Mouse (Mus musculus): Measurements from ENCODE around the gene Slc12a9. TPM values are rescaled to one million over a fixed set of nuclear protein-coding genes. Genes with fewer than 3 reads are reported as not detected.
"Not testable (repeated sequence)": the region's sequence is repeated elsewhere in the genome, so short reads cannot be mapped to it uniquely, and the experiment has no call there.

The Slc12a9 gene
- polyA plus RNA-seq, 1 experiment from 2014 or later = 24.5 TPM

DNA sequence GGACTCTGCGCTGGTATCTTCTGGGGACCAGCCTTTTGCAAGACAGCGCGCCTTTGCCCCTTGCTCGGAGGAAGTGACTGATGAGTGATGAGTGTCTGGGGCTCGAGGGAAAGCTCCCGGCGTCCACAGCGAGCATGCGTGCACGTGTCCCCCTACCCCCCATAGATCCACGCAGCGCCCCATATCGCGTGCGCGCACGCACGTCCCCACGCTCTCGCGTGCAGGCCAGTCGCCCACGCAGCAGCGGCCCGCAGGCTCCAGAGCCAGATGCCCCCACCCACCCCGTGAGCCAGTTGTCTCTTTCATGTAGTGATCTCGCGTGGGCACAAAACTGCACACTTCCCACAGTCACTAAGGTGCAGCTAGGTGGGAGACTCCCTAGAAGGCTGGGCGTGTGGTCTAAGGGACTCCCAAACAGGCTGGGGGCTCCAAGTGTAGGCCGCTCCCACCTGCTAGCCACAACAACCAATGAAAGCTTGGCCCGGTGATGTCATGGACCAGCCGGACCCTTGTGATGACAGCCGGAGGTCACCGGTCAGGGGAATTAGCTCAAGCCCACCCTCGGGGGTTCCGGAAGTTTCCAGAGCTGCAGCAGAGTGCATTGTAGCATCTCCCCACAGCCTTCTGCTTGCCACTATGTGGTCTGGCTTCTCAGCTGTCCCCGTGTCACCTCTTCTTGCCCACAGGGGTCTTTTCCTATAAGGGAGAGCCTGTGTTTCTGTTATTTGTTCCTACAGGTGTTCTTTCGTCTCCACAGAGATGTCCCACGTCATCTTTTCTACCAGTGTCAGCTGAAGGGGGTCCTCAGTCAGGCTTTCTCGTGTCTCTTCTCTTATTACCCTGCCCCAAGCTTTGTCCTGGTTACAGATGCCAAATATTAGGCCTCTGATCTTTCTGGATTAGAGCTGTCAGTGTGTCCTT is 46.1 kb downstream of the Slc12a9 start, which contains the start of gene Ache:
TSS of gene Ache (plus strand) at position 488 of the 921 bp plus-strand sequence.
- Histone ChIP-seq H3K9ac (ENCODE audit: low read depth, low read length) (peak within 1 kb of the TSS; percentile 74), H3K36me3 (ENCODE audit: control insufficient read depth, insufficient read depth, low read length) (no peaks in the 10 kb centered on the region), H3K27ac (ENCODE audit: low read depth, low read length) (peak within 1 kb of the TSS; percentile 77), H3K4me3 (ENCODE audit: low read length) (peak within 1 kb of the TSS; percentile 66), H3K27me3 (replicated peaks; ENCODE audit: control insufficient read depth, insufficient read depth, low read length) (peaks cover 13% of the 10 kb centered on the region), H3K9me3 (ENCODE audit: control insufficient read depth, low read length) (no peaks in the 10 kb centered on the region), H3K4me2 (ENCODE audit: low read length) (peak within 1 kb of the TSS; percentile 93), H3K4me1 (ENCODE audit: control insufficient read depth, insufficient read depth, low read depth, low read length) (peaks cover 14% of the 10 kb centered on the region)
- WGBS = under 1% methylated on average over 31 of the region's 40 CpGs
- ATAC-seq = peak; percentile 80

DNA sequence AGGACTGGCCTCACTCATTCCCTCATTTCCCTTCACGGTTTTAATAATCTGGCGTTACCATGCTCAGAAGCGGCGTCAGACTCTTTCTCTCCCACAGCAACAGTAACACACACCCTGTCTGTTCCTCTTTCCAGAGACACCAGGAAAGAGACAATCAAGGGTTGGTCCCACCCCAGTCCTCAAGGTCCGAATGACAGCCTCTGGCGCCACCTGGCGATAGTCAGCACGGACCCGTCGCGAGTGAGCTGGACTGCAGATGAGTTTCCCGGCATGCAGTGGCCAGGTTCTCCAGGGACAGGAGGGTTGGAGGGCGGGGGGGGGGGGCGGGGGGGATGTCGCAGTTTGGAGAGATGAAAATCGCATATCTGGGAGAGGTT is 46.8 kb downstream of the Slc12a9 start:
- H3K4me1 ChIP-seq (ENCODE audit: control insufficient read depth, insufficient read depth, low read depth, low read length) = peaks cover 14% of the 10 kb centered on the region
- H3K4me2 ChIP-seq (ENCODE audit: low read length) = peak overlapping the region; percentile 93
- H3K4me3 ChIP-seq (ENCODE audit: low read length) = peak overlapping the region; percentile 66
- H3K9ac ChIP-seq (ENCODE audit: low read depth, low read length) = peak overlapping the region; percentile 74
- no peaks in the 10 kb centered on the region for H3K9me3 ChIP-seq (ENCODE audit: control insufficient read depth, low read length)
- H3K27me3 ChIP-seq (replicated peaks; ENCODE audit: control insufficient read depth, insufficient read depth, low read length) = peaks cover 11% of the 10 kb centered on the region
- ATAC-seq = peak; percentile 87
- no peaks in the 10 kb centered on the region for H3K36me3 ChIP-seq (ENCODE audit: control insufficient read depth, insufficient read depth, low read length)
- WGBS = under 1% methylated on average over 14 of the region's 16 CpGs
- H3K27ac ChIP-seq (ENCODE audit: low read depth, low read length) = peak overlapping the region; percentile 77

DNA sequence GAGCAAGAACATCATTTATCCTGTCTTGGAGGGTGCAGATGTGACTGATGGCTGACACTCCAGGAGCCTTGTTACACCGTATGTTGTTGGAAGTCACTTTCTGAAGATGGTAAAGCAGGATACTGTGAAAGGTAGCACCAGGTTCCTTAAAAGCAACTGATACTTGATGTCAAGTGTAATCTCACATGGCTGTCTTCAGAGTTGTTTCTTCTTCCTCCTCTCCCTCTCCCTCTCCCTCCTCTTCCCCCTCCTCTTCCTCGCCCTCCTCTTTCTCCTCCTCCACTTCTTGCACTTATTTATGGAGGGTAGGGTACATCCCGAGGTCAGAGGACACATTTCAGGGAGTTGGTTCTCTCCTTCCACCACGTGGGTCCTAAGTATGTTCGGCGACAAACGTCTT is 47.4 kb downstream of the Slc12a9 start:
- Histone ChIP-seq H3K9me3 (ENCODE audit: control insufficient read depth, low read length) (no peaks in the 10 kb centered on the region), H3K27ac (ENCODE audit: low read depth, low read length) (peak overlapping the region; percentile 77), H3K27me3 (replicated peaks; ENCODE audit: control insufficient read depth, insufficient read depth, low read length) (peaks cover 7% of the 10 kb centered on the region), H3K4me1 (ENCODE audit: control insufficient read depth, insufficient read depth, low read depth, low read length) (peaks cover 14% of the 10 kb centered on the region), H3K4me3 (ENCODE audit: low read length) (no peak overlapping the region), H3K9ac (ENCODE audit: low read depth, low read length) (no peak overlapping the region), H3K4me2 (ENCODE audit: low read length) (peak overlapping the region; percentile 93), H3K36me3 (ENCODE audit: control insufficient read depth, insufficient read depth, low read length) (no peaks in the 10 kb centered on the region)
- WGBS = 63% methylated on average over 7 of the region's 7 CpGs
- no peak for ATAC-seq

DNA sequence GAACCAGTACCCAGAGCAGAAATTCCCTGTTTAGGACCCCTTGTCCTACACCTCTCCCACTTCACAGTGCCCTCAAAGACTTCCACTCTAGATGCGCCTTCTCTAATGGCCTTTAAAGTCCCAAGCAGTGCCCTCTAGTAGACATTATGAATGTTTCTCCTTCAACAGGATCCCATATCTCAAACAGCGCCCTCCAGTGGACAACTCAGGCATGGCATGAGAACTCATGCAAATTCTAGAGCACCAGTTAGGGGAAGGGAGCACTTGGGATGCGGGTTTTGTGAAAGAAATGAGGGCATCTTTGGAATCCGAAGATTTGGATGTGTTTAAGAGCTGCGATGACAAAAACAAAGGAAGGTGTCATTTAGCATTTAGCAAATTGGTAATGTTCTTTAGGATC is 48.4 kb downstream of the Slc12a9 start:
- no peak overlapping the region for H3K4me2 ChIP-seq (ENCODE audit: low read length)
- no peak overlapping the region for H3K4me3 ChIP-seq (ENCODE audit: low read length)
- WGBS = 65% methylated on average over 5 of the region's 5 CpGs
- H3K9ac ChIP-seq (ENCODE audit: low read depth, low read length) = no peak overlapping the region
- peaks cover 10% of the 10 kb centered on the region for H3K4me1 ChIP-seq (ENCODE audit: control insufficient read depth, insufficient read depth, low read depth, low read length)
- no peak for ATAC-seq
- no peaks in the 10 kb centered on the region for H3K36me3 ChIP-seq (ENCODE audit: control insufficient read depth, insufficient read depth, low read length)
- no peaks in the 10 kb centered on the region for H3K9me3 ChIP-seq (ENCODE audit: control insufficient read depth, low read length)
- H3K27me3 ChIP-seq (replicated peaks; ENCODE audit: control insufficient read depth, insufficient read depth, low read length) = peaks cover 3% of the 10 kb centered on the region; the same call in 1 of the 2 replicates
- no peak overlapping the region for H3K27ac ChIP-seq (ENCODE audit: low read depth, low read length)

DNA sequence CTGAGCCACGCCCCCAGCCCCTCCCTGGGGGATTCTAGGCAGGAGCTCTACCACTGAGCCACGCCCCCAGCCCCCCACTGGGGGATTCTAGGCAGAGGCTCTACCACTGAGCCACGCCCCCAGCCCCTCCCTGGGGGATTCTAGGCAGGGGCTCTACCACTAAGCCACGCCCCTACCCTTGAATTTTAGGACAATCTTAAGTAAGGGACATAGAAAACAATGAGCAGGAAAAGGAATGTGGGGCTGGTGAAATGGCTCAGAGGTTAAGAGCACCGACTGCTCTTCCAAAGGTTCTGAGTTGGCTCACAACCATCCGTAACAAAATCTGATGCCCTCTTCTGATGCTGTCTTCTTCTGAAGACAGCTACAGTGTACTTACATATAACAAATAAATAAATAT is 49.0 kb downstream of the Slc12a9 start:
- not testable (repeated sequence) for ATAC-seq; H3K4me3 ChIP-seq (ENCODE audit: low read length)
- 84% methylated on average over 4 of the region's 6 CpGs for WGBS

DNA sequence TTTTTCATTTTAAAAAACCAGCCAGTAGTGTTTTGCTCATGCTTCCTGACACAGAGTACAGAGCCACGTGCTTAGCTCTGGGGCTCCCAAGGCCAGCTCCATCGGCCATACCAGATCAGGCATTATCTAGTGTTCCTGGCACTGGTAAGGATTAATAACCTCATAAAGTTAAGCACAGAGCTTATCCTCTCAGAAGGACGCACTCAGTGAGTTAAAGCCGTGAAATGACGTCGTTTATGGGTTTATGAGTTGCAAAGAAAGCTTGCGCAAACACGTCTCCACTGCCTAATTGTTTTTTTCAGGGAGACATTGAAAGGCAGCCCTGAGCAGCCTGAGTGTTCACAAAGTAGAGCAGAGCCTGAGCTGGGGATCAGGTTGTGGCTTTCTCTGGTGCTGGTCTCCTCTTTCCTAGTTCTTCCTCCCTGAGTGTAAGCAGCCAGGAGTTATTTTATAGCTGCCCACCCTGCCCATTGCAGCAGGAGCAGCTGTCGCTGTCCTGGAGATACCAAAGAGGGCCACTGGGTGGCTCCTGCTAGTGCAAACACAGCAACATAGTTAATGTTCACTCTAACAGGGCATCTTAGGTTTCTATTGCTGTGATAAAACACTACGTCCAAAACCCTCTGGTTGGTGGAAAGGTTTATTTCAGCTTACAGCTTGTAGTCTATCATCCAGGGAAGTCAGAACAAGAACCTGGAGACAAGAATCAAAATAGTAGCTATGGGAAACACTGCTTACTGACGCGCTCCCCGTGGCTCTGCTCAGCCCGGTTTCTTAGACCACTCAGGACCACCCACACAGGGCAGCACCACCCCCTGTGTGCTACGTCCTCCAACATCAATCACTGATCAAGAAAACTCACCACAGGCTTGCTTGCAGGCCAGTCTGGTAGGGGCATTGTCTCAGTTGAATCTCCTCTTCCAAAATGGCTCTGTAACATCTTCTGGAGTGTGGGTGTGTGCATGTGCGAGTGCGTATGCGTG is 55.7 kb downstream of the Slc12a9 start:
- WGBS = 47% methylated on average over 18 of the region's 18 CpGs
- Histone ChIP-seq H3K9me3 (ENCODE audit: control insufficient read depth, low read length) (no peaks in the 10 kb centered on the region; the same call in 1 of the 2 replicates), H3K4me1 (ENCODE audit: control insufficient read depth, insufficient read depth, low read depth, low read length) (no peaks in the 10 kb centered on the region), H3K9ac (ENCODE audit: low read depth, low read length) (no peak overlapping the region; the same call in 1 of the 2 replicates), H3K27ac (ENCODE audit: low read depth, low read length) (0 out of 2 replicates have a peak overlapping the region, but pooled peaks have one; percentile 36), H3K27me3 (replicated peaks; ENCODE audit: control insufficient read depth, insufficient read depth, low read length) (no peaks in the 10 kb centered on the region), H3K4me3 (ENCODE audit: low read length) (no peak overlapping the region), H3K4me2 (ENCODE audit: low read length) (peak overlapping the region; percentile 40), H3K36me3 (ENCODE audit: control insufficient read depth, insufficient read depth, low read length) (no peaks in the 10 kb centered on the region)
- peak; percentile 82 for ATAC-seq

More for the DNA sequence above, 49.0 kb downstream of the Slc12a9 start:
- not testable (repeated sequence) for H3K27me3 ChIP-seq (replicated peaks; ENCODE audit: control insufficient read depth, insufficient read depth, low read length); H3K4me2 ChIP-seq (ENCODE audit: low read length); H3K36me3 ChIP-seq (ENCODE audit: control insufficient read depth, insufficient read depth, low read length); H3K9ac ChIP-seq (ENCODE audit: low read depth, low read length); H3K4me1 ChIP-seq (ENCODE audit: control insufficient read depth, insufficient read depth, low read depth, low read length); H3K27ac ChIP-seq (ENCODE audit: low read depth, low read length); H3K9me3 ChIP-seq (ENCODE audit: control insufficient read depth, low read length)

DNA sequence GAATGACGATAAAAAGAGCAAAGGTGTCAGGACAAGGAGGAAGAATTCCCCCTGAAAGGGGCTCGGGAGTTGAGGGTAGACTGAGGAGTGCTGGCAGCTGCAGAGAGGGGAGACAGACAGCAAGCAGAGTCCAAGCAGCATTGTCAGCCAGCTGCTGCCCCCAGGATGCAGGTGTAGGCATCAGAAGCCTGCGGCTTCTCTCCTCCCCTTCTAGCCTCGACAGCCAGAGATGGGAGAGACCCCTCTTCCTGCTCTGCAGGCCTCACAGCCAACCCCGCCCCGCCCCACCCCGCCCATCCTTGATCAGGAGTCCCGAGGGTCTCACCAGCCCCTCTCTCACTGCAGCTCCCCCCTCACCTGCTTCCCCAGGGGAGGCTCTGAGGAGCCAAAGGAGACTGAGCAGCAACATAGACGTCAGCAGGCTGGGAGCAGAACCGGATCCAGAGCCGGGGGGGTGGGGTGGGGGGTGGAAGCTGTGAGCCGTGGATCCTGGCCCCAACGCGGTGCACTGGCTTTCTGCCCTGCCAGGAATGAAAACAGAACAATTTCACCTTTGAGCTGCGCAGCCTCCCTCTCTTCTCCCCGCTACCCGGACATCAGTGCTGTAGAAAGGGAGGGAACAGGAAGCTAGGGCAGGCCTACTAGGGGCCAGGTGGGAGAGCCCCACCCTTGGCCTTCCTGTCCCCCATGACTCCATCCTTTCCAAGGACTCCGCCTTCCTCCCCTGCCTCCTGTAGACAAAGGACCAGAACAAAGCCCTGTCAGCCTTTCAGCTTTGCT is 65.1 kb downstream of the Slc12a9 start:
- no peak for ATAC-seq
- Histone ChIP-seq H3K4me3 (ENCODE audit: low read length) (no peak overlapping the region), H3K27me3 (replicated peaks; ENCODE audit: control insufficient read depth, insufficient read depth, low read length) (no peaks in the 10 kb centered on the region), H3K9me3 (ENCODE audit: control insufficient read depth, low read length) (no peaks in the 10 kb centered on the region; the same call in 1 of the 2 replicates), H3K4me2 (ENCODE audit: low read length) (no peak overlapping the region), H3K4me1 (ENCODE audit: control insufficient read depth, insufficient read depth, low read depth, low read length) (no peaks in the 10 kb centered on the region), H3K9ac (ENCODE audit: low read depth, low read length) (0 out of 2 replicates have a peak overlapping the region, but pooled peaks have one; percentile 1), H3K27ac (ENCODE audit: low read depth, low read length) (no peak overlapping the region), H3K36me3 (ENCODE audit: control insufficient read depth, insufficient read depth, low read length) (no peaks in the 10 kb centered on the region)
- WGBS = 41% methylated on average over 14 of the region's 18 CpGs

DNA sequence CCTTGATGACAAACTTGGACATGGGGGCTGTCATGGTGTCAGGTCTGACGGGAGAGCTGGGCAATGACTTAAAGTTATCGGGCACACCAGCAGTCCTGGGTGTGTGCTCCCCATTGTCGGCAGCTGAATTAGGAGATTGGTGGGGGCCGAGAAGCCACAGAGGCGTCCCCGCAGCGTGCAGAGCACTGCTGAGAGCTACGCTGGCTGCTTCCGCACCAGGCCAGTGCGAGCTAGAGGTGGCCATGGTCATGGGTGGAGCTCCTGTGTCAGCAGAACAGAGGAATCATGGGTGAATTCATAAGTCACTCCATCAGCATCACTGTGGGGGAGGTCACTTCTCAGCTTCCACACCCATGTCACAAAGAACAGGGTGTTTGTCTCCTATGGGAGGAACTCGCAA is 68.6 kb downstream of the Slc12a9 start:
- WGBS = 95% methylated on average over 11 of the region's 11 CpGs
- H3K4me3 ChIP-seq (ENCODE audit: low read length) = no peak overlapping the region

More for the DNA sequence above, 68.6 kb downstream of the Slc12a9 start:
- no peaks in the 10 kb centered on the region for H3K36me3 ChIP-seq (ENCODE audit: control insufficient read depth, insufficient read depth, low read length)
- no peaks in the 10 kb centered on the region for H3K9me3 ChIP-seq (ENCODE audit: control insufficient read depth, low read length)
- H3K4me1 ChIP-seq (ENCODE audit: control insufficient read depth, insufficient read depth, low read depth, low read length) = no peaks in the 10 kb centered on the region
- H3K4me2 ChIP-seq (ENCODE audit: low read length) = no peak overlapping the region
- no peak overlapping the region for H3K9ac ChIP-seq (ENCODE audit: low read depth, low read length)
- H3K27ac ChIP-seq (ENCODE audit: low read depth, low read length) = no peak overlapping the region
- no peak for ATAC-seq
- H3K27me3 ChIP-seq (replicated peaks; ENCODE audit: control insufficient read depth, insufficient read depth, low read length) = no peaks in the 10 kb centered on the region

Data from hindbrain, embryonic 16.5 days (tissue).